Mouse (Mus musculus) olfactory bulb, adult 2 months (tissue): ENCODE measurements around the gene Gsap.

ENCODE experiments used
- CTCF ChIP-seq: fragments of 200-500 bp; IDR thresholded peaks from 2 replicates; pipeline ENCODE4 v1.5.1; 2012; ENCODE audit warnings: low read depth, mild to moderate bottlenecking, low read length, moderate library complexity; ENCODE audit not compliant: insufficient read depth
- POLR2A ChIP-seq: fragments of 200-500 bp; IDR thresholded peaks from 2 replicates; pipeline ENCODE4 v1.6.1; 2012; ENCODE audit warnings: mild to moderate bottlenecking, low read depth, low read length, moderate library complexity; ENCODE audit not compliant: insufficient read depth

DNA sequence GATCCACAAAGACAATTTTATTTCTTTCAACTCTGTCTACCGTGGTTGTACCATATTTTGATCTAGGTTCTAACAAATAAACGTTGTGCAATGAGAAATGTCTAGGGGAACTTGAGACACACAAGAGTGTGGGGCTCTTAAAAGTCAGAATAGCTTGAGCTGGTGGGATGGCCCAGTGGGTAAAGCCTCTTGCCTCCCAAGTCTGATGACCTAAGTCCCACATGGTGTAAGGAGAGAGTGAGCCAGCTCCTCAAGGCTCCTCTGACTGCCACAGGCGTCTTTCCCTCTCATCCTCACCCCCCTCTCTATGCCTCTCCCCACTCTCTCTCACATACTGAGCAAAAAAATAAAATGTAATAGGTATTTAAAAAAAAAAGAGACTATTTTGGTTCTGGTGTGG, 3.4 kb downstream of the Gsap start:
- no peak for TF ChIP-seq POLR2A
- no peak for TF ChIP-seq CTCF
